Comparison of ENCODE assay signal across 22 mouse cellular contexts in the genomic region with DNA sequence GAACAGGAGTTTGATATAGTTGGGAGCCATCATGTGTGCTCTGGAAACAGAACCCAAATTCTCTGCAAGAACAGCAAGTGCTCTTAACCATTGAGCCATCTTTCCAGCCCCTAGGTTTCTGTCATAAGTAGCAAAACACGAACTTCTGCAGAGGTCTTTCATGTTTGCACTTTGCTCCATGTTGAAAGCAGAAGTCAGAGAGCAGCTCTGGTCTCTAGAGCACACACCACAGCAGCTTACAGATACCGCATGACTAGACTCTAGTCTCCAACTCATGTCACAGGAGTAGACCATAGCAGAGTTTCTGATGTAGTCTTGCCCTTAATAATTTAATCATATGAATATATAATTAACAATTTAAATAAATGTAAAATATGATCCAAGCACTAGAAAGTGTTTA. TPM values are rescaled to one million over a fixed set of nuclear protein-coding genes. Genes with fewer than 3 reads are reported as not detected.
DNase-seq lines count a peak whose midpoint lies in the region; ATAC-seq and TF ChIP-seq lines count a peak whose summit lies in the region.
"Had no signal": no experiment of that assay in that cellular context is flagged by ENCODE, and none has a peak within 500 bp of the region (broad histone marks: within the 10 kb centered on the region; RNA-seq: fewer than 3 reads in every experiment).

No protein-coding gene starts in this region.

- peaks cover 14% of the 10 kb centered on the region for H3K4me1 ChIP-seq in liver, postnatal 0 days (ENCODE audit: insufficient read depth)
- peaks cover 29% of the 10 kb centered on the region for H3K4me1 ChIP-seq in liver, embryonic 12.5 days
- H3K4me1 ChIP-seq in CH12.LX (ENCODE audit: control insufficient read depth in 1 of 2, insufficient read depth in 2 of 2), result peaks cover 25 to 62% of the 10 kb centered on the region in 2 experiments
- H3K4me1 ChIP-seq: embryonic facial prominence, embryonic 10.5 days; forebrain, embryonic 13.5 days; hindbrain, embryonic 12.5 days had no signal

- no peak for TF ChIP-seq CTCF in liver, postnatal 0 days (IDR thresholded peaks at IDR 0.05; ENCODE audit: low read depth)
- no peak for TF ChIP-seq CTCF in CH12.LX (conservative IDR thresholded peaks at IDR 0.05 in 1 of 2, IDR thresholded peaks at IDR 0.05 in 1 of 2; ENCODE audit: low read depth in 2 of 2, low read length in 2 of 2)

- no peak overlapping the region for H3K4me3 ChIP-seq in liver, postnatal 0 days (ENCODE audit: low read depth, low read length)
- no peak overlapping the region for H3K4me3 ChIP-seq in liver, embryonic 12.5 days
- no peak overlapping the region for H3K4me3 ChIP-seq in CH12.LX (replicated peaks in 1 of 3; ENCODE audit: low read depth in 2 of 3, low read length in 2 of 3, poor library complexity in 1 of 3)
- H3K4me3 ChIP-seq in macrophage (ENCODE audit: inconsistent target), result no peak overlapping the region
- H3K4me3 ChIP-seq: embryonic facial prominence, embryonic 10.5 days; forebrain, embryonic 13.5 days; gastrocnemius, adult 2 months; heart, embryonic 13.5 days; hindbrain, embryonic 12.5 days had no signal

- TF ChIP-seq RAD21 in CH12.LX (IDR thresholded peaks at IDR 0.05; ENCODE audit: low read depth, low read length), result no peak

- intact Hi-C loops in heart, postnatal 14 days (cut with DNase I), result no loop called here

- peaks cover 35% of the 10 kb centered on the region for H3K36me3 ChIP-seq in liver, postnatal 0 days (replicated peaks; ENCODE audit: insufficient read depth, low read length)
- H3K36me3 ChIP-seq in liver, embryonic 12.5 days, result peaks cover 93% of the 10 kb centered on the region
- H3K36me3 ChIP-seq in CH12.LX (replicated peaks in 1 of 2; ENCODE audit: control insufficient read depth in 1 of 2, insufficient read depth in 1 of 2, low read length in 1 of 2) (peaks cover 41 to 88% of the 10 kb centered on the region in 2 experiments), macrophage (ENCODE audit: inconsistent target) (peaks cover 39% of the 10 kb centered on the region)

- no peak for TF ChIP-seq EP300 in liver, postnatal 0 days (IDR thresholded peaks at IDR 0.05; ENCODE audit: low read depth)
- TF ChIP-seq EP300 in CH12.LX (IDR thresholded peaks at IDR 0.05; ENCODE audit: low read length), result no peak

- H3K9me3 ChIP-seq in liver, postnatal 0 days (ENCODE audit: low read length), result no peaks in the 10 kb centered on the region
- no peaks in the 10 kb centered on the region for H3K9me3 ChIP-seq in liver, embryonic 12.5 days (replicated peaks)
- H3K9me3 ChIP-seq in CH12.LX (replicated peaks; ENCODE audit: low read length), result no peaks in the 10 kb centered on the region
- H3K9me3 ChIP-seq: embryonic facial prominence, embryonic 10.5 days; forebrain, embryonic 13.5 days; heart, embryonic 13.5 days; hindbrain, embryonic 12.5 days had no signal

- peak overlapping the region; percentile 73; the same call in 1 of the 2 replicates for H3K27ac ChIP-seq in liver, postnatal 0 days (ENCODE audit: low read depth)
- H3K27ac ChIP-seq in liver, embryonic 12.5 days, result no peak overlapping the region
- H3K27ac ChIP-seq in CH12.LX (ENCODE audit: insufficient read depth, low read depth) (peak overlapping the region; percentile 56), macrophage (peak overlapping the region; percentile 7; the same call in 1 of the 2 replicates)
- H3K27ac ChIP-seq: embryonic facial prominence, embryonic 10.5 days; forebrain, embryonic 13.5 days; gastrocnemius, adult 2 months; heart, embryonic 13.5 days; hindbrain, embryonic 12.5 days had no signal

- no peak for DNase-seq in liver, postnatal 0 days
- no peak for DNase-seq in CH12.LX (ENCODE audit: extremely low read depth)
- no peak for DNase-seq in heart, postnatal 14 days
- DNase-seq in frontal cortex, postnatal 10 days (ENCODE audit: low spot score in 2 of 2), result no peak
- DNase-seq: adrenal gland, postnatal 14 days; cerebellum, adult 18-20 months; cerebellum, postnatal 10 days; forebrain, postnatal 0 days; gastrocnemius, adult 2 months; gastrocnemius, postnatal 25 days; heart, postnatal 4 days had no signal

- WGBS in liver, postnatal 0 days (ENCODE audit: insufficient replicate concordance), result 36% methylated on average over 2 of the region's 2 CpGs
- 58% methylated on average over 2 of the region's 2 CpGs for WGBS in liver, embryonic 12.5 days (ENCODE audit: insufficient replicate concordance)
- 63% methylated on average over 2 of the region's 2 CpGs for WGBS in macrophage (ENCODE audit: missing documents)

- in situ Hi-C loops in CH12.LX (cut with MboI; ENCODE audit: low pct_ligation_motif_present, low pct_unique_long_range_greater_than_20kb, low sequenced_read_pairs), result no loop called here

- H3K27me3 ChIP-seq in liver, postnatal 0 days (ENCODE audit: insufficient read depth, low read length), result no peaks in the 10 kb centered on the region
- no peaks in the 10 kb centered on the region for H3K27me3 ChIP-seq in liver, embryonic 12.5 days (replicated peaks)
- H3K27me3 ChIP-seq in CH12.LX (replicated peaks), result no peaks in the 10 kb centered on the region
- H3K27me3 ChIP-seq: forebrain, embryonic 13.5 days; heart, embryonic 13.5 days; hindbrain, embryonic 12.5 days; Patski had no signal

- no peak for TF ChIP-seq POLR2A in CH12.LX (IDR thresholded peaks at IDR 0.05; ENCODE audit: low read depth, low read length)

- peak; percentile 65 for ATAC-seq in liver, postnatal 0 days
- ATAC-seq in liver, embryonic 12.5 days, result no peak
- ATAC-seq: activated CD4-positive, CD25-positive, alpha-beta regulatory T cell, adult 4 months; CD4-positive, CD25-positive, alpha-beta regulatory T cell, adult 4 months; forebrain, embryonic 13.5 days; forebrain, postnatal 0 days; hindbrain, embryonic 16.5 days; Patski had no signal

- H3K79me2 ChIP-seq in CH12.LX (replicated peaks; ENCODE audit: control insufficient read depth, extremely low read depth, insufficient read depth, poor library complexity, severe bottlenecking), result peaks cover 2% of the 10 kb centered on the region; the same call in 1 of the 2 replicates
- no peaks in the 10 kb centered on the region for H3K79me2 ChIP-seq in macrophage (ENCODE audit: inconsistent target)

- no peak overlapping the region for H3K9ac ChIP-seq in liver, postnatal 0 days (replicated peaks)
- no peak overlapping the region for H3K9ac ChIP-seq in liver, embryonic 12.5 days
- no peak overlapping the region for H3K9ac ChIP-seq in CH12.LX (ENCODE audit: insufficient read depth, low read depth)
- H3K9ac ChIP-seq: forebrain, embryonic 13.5 days; forebrain, postnatal 0 days; heart, embryonic 13.5 days; hindbrain, embryonic 12.5 days had no signal

- no peak overlapping the region for H3K4me2 ChIP-seq in liver, postnatal 0 days (ENCODE audit: low read depth, low read length)
- no peak overlapping the region for H3K4me2 ChIP-seq in liver, embryonic 12.5 days
- H3K4me2 ChIP-seq in CH12.LX (ENCODE audit: insufficient read depth, low read depth, poor library complexity, severe bottlenecking), result no peak overlapping the region
- H3K4me2 ChIP-seq: forebrain, embryonic 13.5 days; heart, embryonic 13.5 days; hindbrain, embryonic 12.5 days had no signal

- dilution Hi-C loops in CH12.LX (cut with MboI; ENCODE audit: extremely low pct_ligation_motif_present, extremely low pct_unique_long_range_greater_than_20kb, low sequenced_read_pairs), result no loop called here

TF ChIP-seq in CH12.LX, 34 proteins besides CTCF, POLR2A, EP300 and RAD21 (continues in another document):
- no peak for TF ChIP-seq CHD1 (IDR thresholded peaks at IDR 0.05; ENCODE audit: low read depth, low read length)
- TF ChIP-seq GABPA (IDR thresholded peaks at IDR 0.05; ENCODE audit: insufficient replicate concordance, low read depth, low read length), result no peak
- TF ChIP-seq MYC (IDR thresholded peaks at IDR 0.05; ENCODE audit: low read depth, low read length), result no peak
- TF ChIP-seq ZC3H11A (IDR thresholded peaks at IDR 0.05; ENCODE audit: low read depth, low read length), result no peak
- no peak for TF ChIP-seq ZMIZ1 (IDR thresholded peaks at IDR 0.05; ENCODE audit: low read depth, low read length)

RNA-seq across cellular contexts. Expression of gene Gfpt1, which starts 25.6 kb away (rescaled TPM):
- 3.6 and 4.1 TPM in 2 replicates for polyA plus RNA-seq in liver, postnatal 0 days (2015; fragmentation: Nextera tagmentation; extraction: Ambion mirVana)
- polyA plus RNA-seq in liver, embryonic 12.5 days (2016; fragmentation: Nextera tagmentation; extraction: Ambion mirVana), result 8.7 and 9.2 TPM in 2 replicates
- total RNA-seq in CH12.LX (2012; rRNA removed), result 32.1 and 32.6 TPM in 2 replicates
- 22.8 and 24.9 TPM in 2 replicates for total RNA-seq in CH12.LX (2014; rRNA removed)
- 34.8 and 35.3 TPM in 2 replicates for polyA plus RNA-seq in CH12.LX (2012; ENCODE audit: insufficient read length, low read depth)
- 100 to 1,000 TPM in 24 of 26 experiments, 10 to 100 TPM in 2; 94.7 to 275 (median 164) TPM for total RNA-seq in macrophage (2018; cell fraction: chromatin; rRNA removed)
- 10 to 100 TPM; 36.6 to 63.3 (median 49.4) TPM for total RNA-seq in macrophage (2018; cell fraction: cytosol; rRNA removed)
- total RNA-seq in macrophage (2018; cell fraction: nucleus; rRNA removed), result 100 to 1,000 TPM in 16 of 26 experiments, 10 to 100 TPM in 10; 62.8 to 152 (median 112) TPM
- polyA plus RNA-seq in macrophage (2018), result 20.5 to 30.0 TPM (median 23.5 TPM) in 3 replicates
- 10 to 100 TPM; 14.2 to 15.5 TPM for total RNA-seq in heart, postnatal 14 days (2021)

RNA-seq across cellular contexts. Expression of gene D6Ertd527e, which starts 36.3 kb away (rescaled TPM):
- not detected in 2 replicates for polyA plus RNA-seq in liver, postnatal 0 days (2015; fragmentation: Nextera tagmentation; extraction: Ambion mirVana)
- polyA plus RNA-seq in liver, embryonic 12.5 days (2016; fragmentation: Nextera tagmentation; extraction: Ambion mirVana), result 0.08 and 0.13 TPM in 2 replicates
- total RNA-seq in CH12.LX (2012; rRNA removed) (0.08 and 0.34 TPM in 2 replicates), CH12.LX (2014; rRNA removed) (not detected in 2 replicates)
- polyA plus RNA-seq in CH12.LX (2012; ENCODE audit: insufficient read length, low read depth) (0.10 TPM in 1 of 2 replicates, not detected in the other), macrophage (2018) (0.20 TPM in 1 of 3 replicates, not detected in the others)
- under 1 TPM in 5 of 26 experiments, not detected in 21; 0.35 to 0.72 (median 0.49) TPM for total RNA-seq in macrophage (2018; cell fraction: chromatin; rRNA removed)
- under 1 TPM in 14 of 26 experiments, not detected in 12; 0.04 to 0.20 (median 0.11) TPM for total RNA-seq in macrophage (2018; cell fraction: cytosol; rRNA removed)
- under 1 TPM in 8 of 26 experiments, not detected in 18; 0.30 to 0.79 (median 0.46) TPM for total RNA-seq in macrophage (2018; cell fraction: nucleus; rRNA removed)
- total RNA-seq in heart, postnatal 14 days (2021), result not detected
- total RNA-seq: adrenal gland, adult 18-20 months; adrenal gland, postnatal 14 days; forebrain, postnatal 0 days; gastrocnemius, adult 2 months; gastrocnemius, postnatal 25 days; heart, postnatal 4 days had no signal
- polyA plus RNA-seq: CD4-positive, CD25-positive, alpha-beta regulatory T cell, adult 4 months; Patski had no signal

RNA-seq across cellular contexts. Expression of gene Nfu1, which starts 59.2 kb away (rescaled TPM):
- 53.5 and 57.7 TPM in 2 replicates for polyA plus RNA-seq in liver, postnatal 0 days (2015; fragmentation: Nextera tagmentation; extraction: Ambion mirVana)
- 65.2 and 66.9 TPM in 2 replicates for polyA plus RNA-seq in liver, embryonic 12.5 days (2016; fragmentation: Nextera tagmentation; extraction: Ambion mirVana)
- total RNA-seq in CH12.LX (2012; rRNA removed) (93.8 and 109 TPM in 2 replicates), CH12.LX (2014; rRNA removed) (148 and 195 TPM in 2 replicates)
- polyA plus RNA-seq in CH12.LX (2012; ENCODE audit: insufficient read length, low read depth) (133 and 146 TPM in 2 replicates), macrophage (2018) (59.1 to 127 TPM (median 70.7 TPM) in 3 replicates)
- total RNA-seq in macrophage (2018; cell fraction: chromatin; rRNA removed), result 10 to 100 TPM; 24.3 to 91.9 (median 53.3) TPM
- 10 to 100 TPM; 43.7 to 93.9 (median 69.9) TPM for total RNA-seq in macrophage (2018; cell fraction: cytosol; rRNA removed)
- total RNA-seq in macrophage (2018; cell fraction: nucleus; rRNA removed), result 10 to 100 TPM; 25.8 to 97.2 (median 46.9) TPM
- 10 to 100 TPM; 68.9 to 73.5 TPM for total RNA-seq in heart, postnatal 14 days (2021)
